16 mouse cellular contexts compared by ENCODE assay signal in genomic region chr17:30438786-30439185, GRCm38 (mm10).
DNase-seq lines count a peak whose midpoint lies in the region; ATAC-seq and TF ChIP-seq lines count a peak whose summit lies in the region.
"Had no signal": no experiment of that assay in that cellular context is flagged by ENCODE, and none has a peak within 500 bp of the region (broad histone marks: within the 10 kb centered on the region; RNA-seq: fewer than 3 reads in every experiment).

No protein-coding gene starts in this region.

- H3K4me3 ChIP-seq in lung, adult 2 months (replicated peaks; ENCODE audit: extremely low read depth, low read depth, low read length): no peak overlapping the region
- H3K4me3 ChIP-seq in liver, embryonic 11.5 days (ENCODE audit: low read depth, low read length): no peak overlapping the region
- H3K4me3 ChIP-seq: forebrain, embryonic 10.5 days; left cerebral cortex, adult 2 months; neural tube, embryonic 13.5 days had no signal

- no peaks in the 10 kb centered on the region for H3K27me3 ChIP-seq in liver, embryonic 11.5 days (replicated peaks; ENCODE audit: control insufficient read depth, insufficient read depth, low read length)
- H3K27me3 ChIP-seq: neural tube, embryonic 13.5 days had no signal

- H3K9ac ChIP-seq in liver, embryonic 11.5 days (ENCODE audit: low read depth, low read length): no peak overlapping the region
- H3K9ac ChIP-seq: neural tube, embryonic 13.5 days had no signal

- TF ChIP-seq POLR2A in lung, adult 2 months (IDR thresholded peaks at IDR 0.05; ENCODE audit: borderline replicate concordance, extremely low read depth, low read depth, low read length): no peak

- H3K36me3 ChIP-seq in liver, embryonic 11.5 days (ENCODE audit: control insufficient read depth, insufficient read depth, low read length): no peaks in the 10 kb centered on the region
- H3K36me3 ChIP-seq: forebrain, embryonic 10.5 days had no signal

- H3K4me1 ChIP-seq in lung, adult 2 months (ENCODE audit: control insufficient read depth, insufficient read depth, low read length): peaks cover 6% of the 10 kb centered on the region
- peaks cover 12% of the 10 kb centered on the region; the same call in 1 of the 2 replicates for H3K4me1 ChIP-seq in liver, embryonic 11.5 days (replicated peaks; ENCODE audit: control insufficient read depth, insufficient read depth, low read length)

- H3K27ac ChIP-seq in liver, embryonic 11.5 days (ENCODE audit: low read depth, low read length): no peak overlapping the region
- H3K27ac ChIP-seq: forebrain, embryonic 10.5 days; left cerebral cortex, adult 2 months; neural tube, embryonic 13.5 days had no signal

- no peaks in the 10 kb centered on the region for H3K9me3 ChIP-seq in liver, embryonic 11.5 days (ENCODE audit: control insufficient read depth, low read length)
- H3K9me3 ChIP-seq: forebrain, embryonic 10.5 days; neural tube, embryonic 13.5 days had no signal

- H3K4me2 ChIP-seq in liver, embryonic 11.5 days: no peak overlapping the region
- H3K4me2 ChIP-seq: neural tube, embryonic 13.5 days had no signal

- ATAC-seq in liver, embryonic 11.5 days (replicated peaks; ENCODE audit: low FRiP score): 0 out of 2 replicates have a peak, but pooled peaks have one; percentile 26
- ATAC-seq: intestine, embryonic 16.5 days had no signal

- 70% methylated on average over 4 of the region's 4 CpGs for WGBS in lung, adult 2 months
- WGBS in liver, embryonic 11.5 days: 64% methylated on average over 4 of the region's 4 CpGs

- TF ChIP-seq CTCF in lung, adult 2 months (IDR thresholded peaks at IDR 0.05; ENCODE audit: insufficient read depth, low read length): no peak

- DNase-seq in adrenal gland, postnatal 10 days: peak; percentile 25
- DNase-seq in adrenal gland, adult 18-20 months (ENCODE audit: low spot score in 2 of 2): no peak
- DNase-seq in lung, adult 18-20 months: peak; percentile 32 to 64
- DNase-seq in lung, adult 2 months: no peak
- no peak for DNase-seq in liver, embryonic 11.5 days (ENCODE audit: low spot score)
- peak; percentile 21 for DNase-seq in yolk sac, embryonic 10.5 days (ENCODE audit: low spot score)
- DNase-seq in cerebellum, adult 11 months: no peak
- no peak for DNase-seq in natural killer cell, adult 2 months (ENCODE audit: low spot score in 2 of 2)
- DNase-seq: B cell, adult 2 months; gastrocnemius, postnatal 25 days; midbrain, embryonic 14.5 days; thymus, adult 2 months had no signal

Comparison
In these comparisons a context has a peak if more than half of its experiments do, and no peak if none do; other contexts are left out.
1. DNase-seq: peak in adrenal gland, postnatal 10 days (single experiment), lung, adult 18-20 months (2 of 2) and yolk sac, embryonic 10.5 days (single experiment); none in adrenal gland, adult 18-20 months (0 of 2), lung, adult 2 months (single experiment), liver, embryonic 11.5 days (single experiment), cerebellum, adult 11 months (single experiment) and natural killer cell, adult 2 months (0 of 2).